Mouse (Mus musculus) layer of hippocampus, adult 6 months (tissue): ENCODE data around the gene Spon1. TPM values are rescaled to one million over a fixed set of nuclear protein-coding genes. Genes with fewer than 3 reads are reported as not detected.

Experiments used
- long read RNA-seq, 2 experiments: library from polyadenylated mRNA; unstranded; transcript quantifications; one replicate each; pipeline ENCODE4 v2.0.0; 2019 to 2020
- polyA plus RNA-seq: library from polyadenylated mRNA; unstranded; fragments of <200 nt; fragmentation: Nextera tagmentation; gene quantifications from 2 replicates; pipeline ENCODE4 v1.2.3, GENCODE M21; 2021

Spon1 gene
- 26.6 and 27.6 TPM in 2 replicates for polyA plus RNA-seq
- long read RNA-seq, experiment 1, full-length matches to known transcripts = 35 of 95 reads
- long read RNA-seq, experiment 1, partial matches to known transcripts = 51 of 95 reads
- long read RNA-seq, experiment 1, other reads (novel, unspliced or antisense) = 9 of 95 reads
- long read RNA-seq, experiment 2, full-length matches to known transcripts = 266 of 348 reads
- long read RNA-seq, experiment 2, partial matches to known transcripts = 38 of 348 reads
- long read RNA-seq, experiment 2, other reads (novel, unspliced or antisense) = 44 of 348 reads

DNA sequence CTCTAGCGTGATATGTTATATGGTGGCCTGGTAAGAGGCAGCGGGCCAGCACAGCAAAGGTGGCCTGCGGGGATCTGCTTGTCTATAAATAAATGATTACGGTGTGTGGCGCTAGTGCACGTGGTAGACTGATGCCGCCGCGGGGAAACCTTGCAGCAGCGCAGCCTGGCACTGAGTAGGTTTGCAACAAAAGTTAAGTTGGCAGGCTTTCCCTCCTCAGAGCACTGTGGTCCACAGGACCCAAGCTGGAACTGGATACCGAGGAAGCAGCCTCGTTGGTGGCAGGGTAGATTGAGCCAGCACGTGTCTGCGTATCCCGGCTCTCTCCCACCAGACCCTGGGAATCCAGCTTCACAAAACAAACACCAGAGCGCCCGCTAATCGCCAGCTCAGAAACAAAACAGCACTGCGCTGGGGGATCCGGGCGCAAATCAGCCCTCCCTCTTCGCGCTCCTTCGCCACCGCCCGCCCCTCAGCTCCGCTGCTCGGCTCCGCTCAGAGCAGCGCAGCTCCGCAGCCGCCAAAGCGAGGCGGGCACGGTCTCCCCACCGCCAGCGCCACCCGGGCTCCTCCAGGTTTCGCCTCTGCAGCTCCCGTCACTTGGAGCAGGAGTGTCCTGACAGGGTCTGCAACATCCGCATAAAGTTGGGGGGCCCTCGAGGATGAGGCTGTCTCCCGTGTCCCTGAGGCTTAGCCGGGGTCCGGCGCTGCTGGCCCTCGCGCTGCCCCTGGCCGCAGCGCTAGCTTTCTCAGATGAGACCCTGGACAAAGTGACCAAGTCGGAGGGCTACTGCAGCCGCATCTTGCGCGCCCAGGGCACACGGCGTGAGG, at the start of gene Spon1:
Spon1 (plus strand) TSS at position 332 of the 831 bp plus-strand sequence.

